Mouse (Mus musculus) layer of hippocampus, adult 9-11 months (tissue): ENCODE measurements around the gene Il12a.
"Not testable (repeated sequence)": the region's sequence is repeated elsewhere in the genome, so short reads cannot be mapped to it uniquely, and the experiment has no call there.

Source experiments
- DNase-seq: peaks from one replicate; pipeline ENCODE4 v3.0.0; 2022

Gene Il12a

DNA sequence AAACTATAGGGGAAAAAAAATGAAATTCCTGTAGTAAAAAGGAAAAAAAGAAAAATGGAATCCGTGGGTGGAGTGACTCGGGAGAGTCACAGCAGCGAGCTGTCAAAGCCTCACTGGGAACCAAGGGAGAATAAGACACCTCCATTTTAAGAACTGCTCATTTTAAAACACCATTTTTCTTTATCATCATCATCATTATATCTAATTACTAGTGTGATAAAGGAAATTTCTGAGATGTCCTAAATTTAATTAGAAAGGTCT lies 53.0 kb downstream of the Il12a start:
- DNase-seq, result no peak

- DNase-seq, result no peak
Measured at GRCm38 (mm10) chr3:68744162-68744561, 53.7 kb downstream of the Il12a start.

DNA sequence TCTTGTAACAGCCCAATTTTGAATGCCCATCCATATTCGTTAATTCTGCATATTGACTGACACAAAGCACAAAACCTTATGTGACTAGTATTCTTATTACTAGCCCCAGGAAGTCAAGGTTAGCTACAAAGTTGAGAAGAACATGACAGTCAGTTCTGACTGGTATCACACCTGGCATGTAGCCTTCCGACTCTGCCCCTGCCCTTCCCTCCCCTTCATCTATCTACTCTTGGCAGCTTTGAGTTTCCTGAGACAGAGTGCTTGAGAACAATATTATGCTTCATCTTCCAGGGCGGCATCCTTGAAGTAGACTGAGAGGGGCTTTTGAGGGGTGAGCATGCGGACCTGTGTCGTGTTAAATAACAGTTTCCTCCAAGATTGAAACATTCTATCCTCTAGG lies 54.6 kb downstream of the Il12a start:
- DNase-seq, result no peak

- DNase-seq, result not testable (repeated sequence)
Measured at GRCm38 (mm10) chr3:68746282-68746681, 55.8 kb downstream of the Il12a start.
